Mouse (Mus musculus) heart, postnatal 0 days (tissue): ENCODE measurements around the gene Gm1043. TPM values are rescaled to one million over a fixed set of nuclear protein-coding genes. Genes with fewer than 3 reads are reported as not detected.

ENCODE experiments used
- ATAC-seq: fragments of 200-750 bp; cut with Nextera tagmentation; 2 replicates; pipeline ENCODE4 v1.8.0; 2017; ENCODE audit warnings: low read depth, moderate number of reproducible peaks, moderate library complexity; ENCODE audit not compliant: insufficient read depth
- DNase-seq: peaks from one replicate; pipeline ENCODE4 v3.0.0-alpha.2; 2016; ENCODE audit warnings: low spot score
- H3K27ac ChIP-seq: fragments of 300-500 bp; sonication (generic); 2 replicates; pipeline ENCODE4 v1.5.1; 2014; ENCODE audit warnings: low read depth, mild to moderate bottlenecking
- H3K27me3 ChIP-seq: fragments of 300-500 bp; sonication (generic); 2 replicates; pipeline ENCODE4 v1.6.1; 2014; ENCODE audit warnings: low read length, mixed read lengths; ENCODE audit not compliant: control insufficient read depth, insufficient read depth
- H3K36me3 ChIP-seq: fragments of 300-500 bp; sonication (generic); replicated peaks from 2 replicates; pipeline ENCODE4 v1.6.1; 2014; ENCODE audit warnings: low read length, mixed read lengths; ENCODE audit not compliant: control insufficient read depth, insufficient read depth
- H3K4me1 ChIP-seq: fragments of 300-500 bp; sonication (generic); 2 replicates; pipeline ENCODE4 v1.6.1; 2014; ENCODE audit warnings: antibody characterized with exemption; ENCODE audit not compliant: control insufficient read depth, insufficient read depth
- H3K4me2 ChIP-seq: fragments of 300-500 bp; sonication (generic); 2 replicates; pipeline ENCODE4 v1.6.1; 2014; ENCODE audit warnings: low read depth, mild to moderate bottlenecking, low read length, moderate library complexity
- H3K4me3 ChIP-seq: fragments of 300-500 bp; sonication (generic); 2 replicates; pipeline ENCODE4 v1.5.1; 2014; ENCODE audit warnings: low read depth, low read length
- H3K9ac ChIP-seq: fragments of 300-500 bp; sonication (generic); replicated peaks from 2 replicates; pipeline ENCODE4 v1.6.1; 2014; ENCODE audit warnings: low read depth, low read length, mixed read lengths
- H3K9me3 ChIP-seq: fragments of 300-500 bp; sonication (generic); replicated peaks from 2 replicates; pipeline ENCODE4 v1.6.1; 2016; ENCODE audit warnings: low read length; ENCODE audit not compliant: control insufficient read depth
- CTCF ChIP-seq: IDR thresholded peaks from 2 replicates; pipeline ENCODE4 v1.5.1; 2016; ENCODE audit warnings: antibody characterized with exemption, control low read depth, low read depth
- EP300 ChIP-seq: IDR thresholded peaks from 2 replicates; pipeline ENCODE4 v1.6.1; 2016; ENCODE audit warnings: antibody characterized with exemption, low read depth
- WGBS: fragments of 180-500 bp; shearing (Covaris S2); extraction: QIAGEN DNeasy Blood & Tissue Kit; methylation state at CpG from one replicate; pipeline ENCODE4 v1.1.7; 2014; 5-methylcytosine and 5-hydroxymethylcytosine counted together
- polyA plus RNA-seq: library from polyadenylated mRNA; unstranded; fragments of >200 nt; fragmentation: Nextera tagmentation; extraction: Ambion mirVana; gene quantifications from 2 replicates; pipeline ENCODE4 v1.2.1, GENCODE M21; 2015
- total RNA-seq: library from RNA; depleted of rRNA; stranded (reverse); fragments of >200 nt; gene quantifications from 2 replicates; pipeline ENCODE4 v1.2.3, GENCODE M21; 2014; ENCODE audit warnings: low replicate concordance

Gene Gm1043
- total and polyA plus RNA-seq, 2 experiments from 2014 or later: not detected

DNA sequence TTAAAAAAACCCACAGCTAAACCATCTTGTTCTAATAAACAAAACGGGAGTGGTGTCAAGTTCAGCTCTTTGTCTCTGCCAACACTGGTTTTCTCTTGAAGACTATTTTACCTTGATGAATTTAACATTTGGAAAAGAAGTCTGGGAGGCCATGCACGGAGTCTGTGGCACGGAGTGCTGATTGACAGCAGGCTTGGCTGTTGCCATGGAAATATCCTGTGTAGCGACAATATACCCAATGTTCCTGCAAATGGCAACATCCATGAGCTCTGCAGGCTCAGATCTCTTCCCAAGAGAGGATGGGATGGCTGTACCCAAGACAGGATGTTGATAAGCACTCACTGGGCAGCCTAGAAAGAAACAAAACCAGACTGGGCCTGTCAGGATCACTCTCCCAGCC, 42.2 kb upstream of the Gm1043 start:
- no peak for ATAC-seq
- Histone ChIP-seq H3K4me1 (no peaks in the 10 kb centered on the region), H3K27ac (no peak overlapping the region), H3K9me3 (no peaks in the 10 kb centered on the region), H3K27me3 (peaks cover 8% of the 10 kb centered on the region; the same call in 1 of the 2 replicates), H3K4me3 (no peak overlapping the region), H3K36me3 (no peaks in the 10 kb centered on the region), H3K4me2 (no peak overlapping the region), H3K9ac (no peak overlapping the region)
- WGBS: 40% methylated on average over 4 of the region's 4 CpGs
- DNase-seq: no peak
- TF ChIP-seq EP300 (no peak), CTCF (no peak)

DNA sequence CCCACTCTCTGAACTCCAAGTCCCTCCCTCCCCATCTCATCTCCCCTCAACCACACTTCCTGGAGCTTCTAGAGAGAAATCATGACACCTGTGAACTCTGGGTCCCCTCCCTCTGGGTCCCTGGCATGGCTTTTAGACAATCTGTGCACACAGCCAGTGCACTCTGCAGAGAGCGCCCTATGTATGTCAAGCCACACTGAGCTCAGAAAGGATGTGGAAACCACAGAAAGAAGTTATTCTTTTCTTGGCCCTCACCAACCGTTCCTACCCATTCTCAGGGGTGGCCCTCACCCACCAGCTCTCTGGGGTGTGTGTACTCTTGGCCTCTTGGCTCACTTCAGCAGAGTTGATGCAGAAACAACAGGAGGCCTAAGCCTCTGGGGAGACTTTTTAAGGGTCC, 40.4 kb upstream of the Gm1043 start:
- WGBS: 64% methylated on average over 2 of the region's 2 CpGs
- DNase-seq (no peak), ATAC-seq (no peak)
- H3K4me3 ChIP-seq: no peak overlapping the region
- H3K36me3 ChIP-seq: no peaks in the 10 kb centered on the region
- no peaks in the 10 kb centered on the region for H3K9me3 ChIP-seq
- no peak overlapping the region for H3K9ac ChIP-seq
- no peaks in the 10 kb centered on the region for H3K4me1 ChIP-seq
- no peak overlapping the region for H3K4me2 ChIP-seq
- H3K27me3 ChIP-seq: peaks cover 8% of the 10 kb centered on the region; the same call in 1 of the 2 replicates
- H3K27ac ChIP-seq: peak overlapping the region; percentile 9; the same call in 1 of the 2 replicates
- TF ChIP-seq EP300 (no peak), CTCF (no peak)

DNA sequence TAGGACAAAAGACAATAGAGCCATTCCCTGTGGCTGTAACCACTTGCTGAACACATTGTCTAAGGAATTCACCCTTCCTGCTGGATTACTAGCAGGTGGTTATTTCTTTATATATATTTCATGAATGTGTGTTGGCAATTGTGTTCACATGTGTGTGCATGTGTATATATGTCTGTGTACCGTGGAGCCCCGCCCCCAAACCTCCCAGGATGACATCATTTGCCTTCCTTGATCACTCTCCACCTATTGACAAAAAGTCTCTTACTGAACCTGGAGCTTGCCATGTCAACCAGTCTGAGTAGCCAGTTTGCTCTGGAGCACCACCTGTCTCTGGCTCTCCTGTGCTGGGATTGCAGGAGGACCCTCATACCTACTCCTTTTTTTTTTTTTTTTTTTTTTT, 39.6 kb upstream of the Gm1043 start:
- no peaks in the 10 kb centered on the region for H3K9me3 ChIP-seq
- no peaks in the 10 kb centered on the region for H3K4me1 ChIP-seq
- H3K36me3 ChIP-seq: no peaks in the 10 kb centered on the region
- H3K27me3 ChIP-seq: peaks cover 8% of the 10 kb centered on the region; the same call in 1 of the 2 replicates
- WGBS: 74% methylated on average over 2 of the region's 2 CpGs
- no peak overlapping the region for H3K4me3 ChIP-seq
- no peak for ATAC-seq
- no peak overlapping the region for H3K4me2 ChIP-seq
- DNase-seq: no peak
- no peak for TF ChIP-seq CTCF
- TF ChIP-seq EP300: no peak
- H3K9ac ChIP-seq: no peak overlapping the region
- H3K27ac ChIP-seq: no peak overlapping the region

DNA sequence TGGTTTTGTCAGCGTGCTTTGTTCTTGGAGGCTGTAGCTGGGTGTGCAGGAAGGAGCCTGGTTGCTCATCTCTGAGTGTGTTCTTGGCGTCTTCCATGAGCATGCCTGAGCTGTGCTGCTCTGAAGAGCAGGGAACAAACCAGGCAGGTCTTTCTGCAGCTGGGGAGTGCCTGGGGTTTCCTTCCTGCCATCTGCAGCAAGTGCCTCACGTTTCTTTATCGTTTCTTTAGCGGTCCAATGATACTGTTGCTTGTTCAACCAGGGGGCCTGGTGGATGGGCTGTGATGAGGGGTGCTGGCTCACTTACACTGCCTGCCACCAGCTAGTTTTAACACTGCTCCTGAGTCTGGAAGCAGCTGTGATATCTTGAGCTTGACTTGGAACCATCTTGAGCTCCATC, 38.4 kb upstream of the Gm1043 start:
- TF ChIP-seq CTCF: no peak
- TF ChIP-seq EP300: no peak
- WGBS: 20% methylated on average over 5 of the region's 5 CpGs
- Histone ChIP-seq H3K9ac (no peak overlapping the region), H3K36me3 (no peaks in the 10 kb centered on the region), H3K9me3 (no peaks in the 10 kb centered on the region), H3K4me1 (no peaks in the 10 kb centered on the region), H3K4me3 (no peak overlapping the region), H3K27ac (peak overlapping the region; percentile 17; the same call in 1 of the 2 replicates), H3K4me2 (peak overlapping the region; percentile 12; the same call in 1 of the 2 replicates), H3K27me3 (peaks cover 8% of the 10 kb centered on the region; the same call in 1 of the 2 replicates)
- DNase-seq (no peak), ATAC-seq (no peak)

DNA sequence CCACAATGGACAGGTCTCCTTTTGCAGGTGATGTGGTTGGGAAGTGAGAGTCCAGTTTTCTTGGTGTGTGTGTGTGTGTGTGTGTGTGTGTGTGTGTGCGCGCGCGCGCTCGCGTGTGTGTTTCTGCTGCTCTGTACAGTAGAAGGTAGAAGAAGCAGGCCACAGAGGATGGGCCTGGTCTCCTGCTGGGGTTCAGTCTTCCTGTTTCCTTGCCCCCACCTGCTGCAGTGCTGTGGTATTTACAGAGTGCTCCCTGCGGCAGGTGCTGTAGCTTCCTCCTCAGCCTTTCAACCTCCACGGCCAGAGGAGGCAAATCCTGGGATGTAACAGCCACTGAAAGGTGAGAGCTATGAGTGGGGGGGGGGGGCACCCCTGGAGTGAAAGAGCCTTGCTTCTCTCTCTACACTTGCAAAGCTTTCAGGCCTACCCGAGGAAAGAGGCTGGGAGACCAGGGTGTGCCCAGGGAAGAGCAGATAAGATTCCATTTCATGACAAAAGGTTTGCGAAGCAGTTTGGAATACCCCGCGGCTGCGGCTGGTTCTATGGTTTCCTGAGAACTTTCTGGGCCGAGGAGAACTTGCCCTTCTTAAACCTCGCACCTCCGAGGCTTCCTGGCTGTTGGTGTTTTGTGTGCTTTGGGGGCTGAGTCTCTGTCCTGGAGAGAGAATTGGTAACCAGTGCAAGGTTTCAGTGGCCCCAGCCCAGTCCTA, 37.8 kb upstream of the Gm1043 start:
- no peaks in the 10 kb centered on the region for H3K9me3 ChIP-seq
- no peak overlapping the region for H3K9ac ChIP-seq
- peaks cover 8% of the 10 kb centered on the region; the same call in 1 of the 2 replicates for H3K27me3 ChIP-seq
- no peak for ATAC-seq
- H3K4me1 ChIP-seq: no peaks in the 10 kb centered on the region
- TF ChIP-seq EP300: no peak
- H3K4me2 ChIP-seq: peak overlapping the region; percentile 25; the same call in 1 of the 2 replicates
- H3K36me3 ChIP-seq: no peaks in the 10 kb centered on the region
- DNase-seq: no peak
- WGBS: 46% methylated on average over 17 of the region's 17 CpGs
- H3K4me3 ChIP-seq: peak overlapping the region; percentile 19; the same call in 1 of the 2 replicates
- H3K27ac ChIP-seq: peak overlapping the region; percentile 17; the same call in 1 of the 2 replicates
